Comparison of ENCODE assay signal across 18 mouse cellular contexts in the genomic region with DNA sequence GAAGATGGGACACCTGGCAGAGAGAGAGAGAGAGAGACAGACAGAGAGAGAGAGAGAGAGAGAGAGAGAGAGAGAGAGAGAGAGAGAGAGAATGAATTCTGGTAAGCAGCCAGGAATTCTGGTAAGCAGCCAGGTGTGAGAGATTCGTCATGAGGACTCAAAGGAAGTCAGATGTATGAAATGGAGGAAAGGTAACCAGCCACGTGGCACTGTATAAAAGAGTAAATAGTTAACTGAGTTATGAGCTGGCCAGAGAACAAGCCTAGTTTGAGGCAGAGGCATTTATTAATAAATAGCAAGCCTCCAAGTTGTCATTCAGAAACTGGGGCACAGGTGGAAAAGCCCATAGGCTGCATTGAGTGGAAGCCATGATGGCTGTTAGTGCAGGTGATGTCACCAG. TPM values are rescaled to one million over a fixed set of nuclear protein-coding genes. Genes with fewer than 3 reads are reported as not detected.
"Had no signal": no experiment of that assay in that cellular context is flagged by ENCODE, and none has a peak within 500 bp of the region (broad histone marks: within the 10 kb centered on the region; RNA-seq: fewer than 3 reads in every experiment).

No protein-coding gene starts in this region.

- H3K9ac ChIP-seq: hindbrain, embryonic 15.5 days; liver, embryonic 13.5 days; liver, postnatal 0 days; lung, embryonic 15.5 days; midbrain, embryonic 15.5 days; neural tube, embryonic 12.5 days had no signal

- H3K4me3 ChIP-seq: hindbrain, embryonic 15.5 days; limb, embryonic 10.5 days; liver, embryonic 13.5 days; lung, embryonic 15.5 days; megakaryocyte, embryonic 14.5 days; midbrain, embryonic 15.5 days; neural tube, embryonic 12.5 days had no signal

- ATAC-seq: intestine, embryonic 16.5 days; liver, postnatal 0 days; midbrain, embryonic 15.5 days had no signal

- H3K36me3 ChIP-seq: hindbrain, embryonic 15.5 days; limb, embryonic 10.5 days; liver, embryonic 13.5 days; lung, embryonic 15.5 days; midbrain, embryonic 15.5 days; neural tube, embryonic 12.5 days had no signal

- DNase-seq: liver, embryonic 13.5 days; liver, postnatal 0 days; lung, postnatal 14 days; retina, postnatal 1 day; right cerebral cortex, postnatal 4 days; spleen, adult 18-20 months had no signal

- H3K4me1 ChIP-seq: hindbrain, embryonic 15.5 days; midbrain, embryonic 15.5 days had no signal

- H3K9me3 ChIP-seq: hindbrain, embryonic 15.5 days; limb, embryonic 10.5 days; liver, embryonic 13.5 days; lung, embryonic 15.5 days; megakaryocyte, embryonic 14.5 days; midbrain, embryonic 15.5 days; neural tube, embryonic 12.5 days had no signal

- H3K4me2 ChIP-seq: hindbrain, embryonic 15.5 days; liver, embryonic 13.5 days; lung, embryonic 15.5 days; midbrain, embryonic 11.5 days; midbrain, embryonic 15.5 days; neural tube, embryonic 12.5 days had no signal

- H3K27me3 ChIP-seq: hindbrain, embryonic 15.5 days; liver, embryonic 13.5 days; lung, embryonic 15.5 days; midbrain, embryonic 15.5 days; neural tube, embryonic 12.5 days had no signal

- H3K27ac ChIP-seq: hindbrain, embryonic 15.5 days; limb, embryonic 10.5 days; liver, embryonic 13.5 days; lung, embryonic 15.5 days; macrophage; midbrain, embryonic 15.5 days; neural tube, embryonic 12.5 days had no signal

RNA-seq across cellular contexts. Expression of a gene that starts 44.8 kb away (rescaled TPM):
- total RNA-seq: monocyte, adult 5-6 weeks; neutrophil, adult 5-6 weeks had no signal
- polyA plus RNA-seq: hindbrain, embryonic 15.5 days; intestine, embryonic 16.5 days; limb, embryonic 10.5 days; liver, postnatal 0 days; macrophage; midbrain, embryonic 11.5 days; midbrain, embryonic 15.5 days; neural tube, embryonic 12.5 days; stomach, embryonic 14.5 days had no signal
